Mouse (Mus musculus) erythroid progenitor cell, adult 5-6 weeks (primary cell): ENCODE measurements around the gene Fezf2. TPM values are rescaled to one million over a fixed set of nuclear protein-coding genes. Genes with fewer than 3 reads are reported as not detected.

Experiments
- ATAC-seq: replicated peaks from 2 replicates; pipeline ENCODE4 v1.8.0; 2016; ENCODE audit warnings: moderate number of reproducible peaks, mild to moderate bottlenecking, moderate TSS enrichment, inconsistent platforms; ENCODE audit not compliant: poor library complexity, low FRiP score, severe bottlenecking
- total RNA-seq, 2 experiments: library from RNA; stranded (forward) in 1 of 2; stranded (reverse) in 1 of 2; fragments of 150-400 nt in 1 of 2; fragments of 186-747, 209-891 nt in 1 of 2; gene quantifications; 2 replicates each; pipeline versions ENCODE4 v1.2.3 to v1.2.4; 2015 to 2017; ENCODE audit warnings: low replicate concordance in 2 of 2

The Fezf2 gene
- total RNA-seq (2015; ENCODE audit: low replicate concordance) (not detected in 2 replicates), total RNA-seq (2017; ENCODE audit: low replicate concordance) (not detected in 2 replicates)

- ATAC-seq: no peak
Observed at GRCm38 (mm10) chr14:12348089-12348488, at the start of gene Fezf2. Gene Fezf2, minus strand, starts transcription at chr14:12348189.

GRCm38 (mm10) chr14:12397561-12397960 is 49.6 kb upstream of the Fezf2 start:
- ATAC-seq: no peak

DNA sequence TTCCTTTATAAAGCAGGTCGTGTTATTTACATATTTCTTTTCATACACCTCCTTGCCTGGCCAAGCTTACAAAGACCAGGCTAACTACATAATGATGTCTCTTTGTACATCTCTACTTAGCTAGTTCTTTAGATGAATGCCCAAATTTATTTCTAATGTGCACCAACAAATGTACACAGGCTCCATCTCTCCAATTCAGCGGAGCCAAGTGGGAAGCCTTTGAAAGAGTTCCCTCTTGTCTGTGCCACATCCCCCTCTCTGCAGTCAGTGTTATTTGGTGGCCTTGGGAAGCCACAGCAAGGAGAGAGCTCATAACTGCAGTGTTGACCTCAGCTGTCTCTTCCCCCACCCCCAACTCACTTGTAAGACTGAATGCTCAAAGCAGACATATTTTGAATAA is 46.3 kb upstream of the Fezf2 start:
- ATAC-seq: no peak

- ATAC-seq: no peak
Observed at GRCm38 (mm10) chr14:12393271-12393861, 45.4 kb upstream of the Fezf2 start.

GRCm38 (mm10) chr14:12391167-12391566 is 43.2 kb upstream of the Fezf2 start:
- no peak for ATAC-seq

- no peak for ATAC-seq
Observed at GRCm38 (mm10) chr14:12388806-12389436, 40.9 kb upstream of the Fezf2 start.

- no peak for ATAC-seq
Observed at GRCm38 (mm10) chr14:12388192-12388795, 40.3 kb upstream of the Fezf2 start.

- ATAC-seq: no peak
Observed at GRCm38 (mm10) chr14:12387176-12387575, 39.2 kb upstream of the Fezf2 start.

DNA sequence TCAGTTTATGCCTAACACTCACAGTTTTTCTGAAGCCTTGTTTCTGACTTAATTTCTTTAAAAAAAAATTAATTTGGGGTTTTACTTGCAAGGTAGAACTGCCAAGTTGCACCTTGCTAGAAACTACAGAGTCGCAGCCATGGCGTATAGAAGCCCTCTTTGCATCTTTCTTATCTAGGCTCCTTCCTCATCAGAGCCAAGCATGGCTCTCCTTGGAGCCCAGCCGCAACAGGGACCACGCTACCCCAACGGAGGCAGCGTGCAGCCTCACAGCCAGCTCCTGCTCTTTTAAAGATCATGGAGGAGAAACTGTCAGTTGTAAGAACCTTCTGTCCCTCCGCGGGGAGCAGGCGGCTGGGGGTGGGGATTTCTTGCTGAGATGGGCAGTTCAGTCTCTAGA is 29.9 kb upstream of the Fezf2 start:
- ATAC-seq: no peak

DNA sequence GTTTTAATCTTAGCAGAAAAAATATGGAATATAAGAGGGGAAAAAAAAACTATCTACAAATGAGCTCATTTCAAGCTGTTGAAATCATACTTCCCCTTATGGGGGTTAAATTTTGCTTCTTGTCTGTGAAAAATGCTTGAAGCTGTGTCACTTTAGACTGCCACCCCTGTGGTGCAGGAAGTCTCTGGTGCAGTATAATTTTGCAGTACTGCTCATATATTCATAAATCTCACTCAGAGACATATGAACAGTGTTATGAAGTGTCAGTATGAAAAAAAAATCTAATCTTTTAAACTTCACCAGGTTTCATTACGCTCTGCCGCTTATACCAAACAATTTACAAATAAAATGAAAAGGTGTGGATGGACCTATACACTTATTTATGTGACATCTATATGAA is 29.3 kb upstream of the Fezf2 start:
- ATAC-seq: no peak

DNA sequence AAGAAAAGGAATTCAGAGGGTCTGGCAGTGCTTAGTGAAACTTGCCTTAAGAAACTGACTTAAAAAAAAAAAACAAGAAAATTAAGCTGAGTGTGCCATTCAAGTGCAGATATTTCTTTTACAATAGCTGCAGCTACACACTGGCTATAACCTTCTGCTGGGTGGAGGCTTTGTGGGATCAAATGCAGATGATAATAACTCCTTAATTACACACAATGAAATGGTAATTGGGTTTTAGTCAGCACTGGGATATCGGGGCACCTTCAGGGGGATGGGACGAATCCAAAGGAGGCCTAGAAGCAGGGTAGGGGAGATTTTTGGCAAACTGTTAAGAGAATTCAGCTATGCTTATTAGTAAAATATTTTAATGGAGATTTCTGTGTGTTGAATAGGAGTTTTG is 27.5 kb upstream of the Fezf2 start:
- ATAC-seq: no peak

GRCm38 (mm10) chr14:12350271-12350916 is 2.4 kb upstream of the Fezf2 start:
- ATAC-seq: no peak

GRCm38 (mm10) chr14:12349334-12350090 is 1.5 kb upstream of the Fezf2 start:
- no peak for ATAC-seq

- no peak for ATAC-seq
Observed at GRCm38 (mm10) chr14:12346865-12347600, 956 bp downstream of the Fezf2 start.

DNA sequence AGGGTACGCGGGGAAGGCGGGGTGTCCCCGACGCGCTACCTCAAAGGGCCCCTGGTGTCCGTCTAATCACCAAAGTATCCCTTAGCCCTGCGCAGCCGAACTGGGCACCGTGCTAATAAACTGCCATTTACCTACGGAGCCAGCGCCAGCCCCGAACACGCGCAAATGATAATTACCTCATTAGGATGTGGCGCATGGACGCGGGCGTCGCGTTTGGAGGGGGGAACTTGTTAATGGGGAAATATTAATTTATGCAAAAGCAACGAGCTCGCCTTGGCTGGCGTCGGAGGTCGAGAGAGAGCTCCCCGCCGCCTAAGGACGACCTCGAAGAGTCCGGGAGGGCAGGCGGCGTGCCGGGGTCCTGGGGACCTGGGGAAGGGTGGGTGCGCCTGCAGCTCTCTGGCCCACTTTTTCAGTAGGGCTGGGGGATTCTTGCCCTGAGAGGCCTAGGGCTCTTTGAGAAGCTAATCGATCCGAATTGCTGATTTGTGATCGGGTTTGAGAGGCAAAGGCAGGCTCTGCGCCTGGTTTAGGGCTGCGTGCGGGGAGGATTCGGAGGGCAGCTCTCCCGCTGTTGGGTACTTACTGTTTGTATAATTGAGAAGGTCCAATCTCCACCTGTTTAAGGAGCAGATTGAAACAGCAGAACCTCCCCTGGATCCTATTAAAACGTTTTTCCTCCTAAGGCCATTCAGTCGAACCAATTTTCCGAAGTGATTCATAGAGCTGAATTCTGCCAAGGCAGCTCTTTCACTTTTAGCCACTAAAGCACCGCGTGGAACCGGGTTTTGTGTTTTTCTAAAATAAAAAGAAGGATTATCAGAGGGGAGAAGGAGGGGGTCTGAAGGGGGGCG is 1.8 kb downstream of the Fezf2 start:
- ATAC-seq: no peak

DNA sequence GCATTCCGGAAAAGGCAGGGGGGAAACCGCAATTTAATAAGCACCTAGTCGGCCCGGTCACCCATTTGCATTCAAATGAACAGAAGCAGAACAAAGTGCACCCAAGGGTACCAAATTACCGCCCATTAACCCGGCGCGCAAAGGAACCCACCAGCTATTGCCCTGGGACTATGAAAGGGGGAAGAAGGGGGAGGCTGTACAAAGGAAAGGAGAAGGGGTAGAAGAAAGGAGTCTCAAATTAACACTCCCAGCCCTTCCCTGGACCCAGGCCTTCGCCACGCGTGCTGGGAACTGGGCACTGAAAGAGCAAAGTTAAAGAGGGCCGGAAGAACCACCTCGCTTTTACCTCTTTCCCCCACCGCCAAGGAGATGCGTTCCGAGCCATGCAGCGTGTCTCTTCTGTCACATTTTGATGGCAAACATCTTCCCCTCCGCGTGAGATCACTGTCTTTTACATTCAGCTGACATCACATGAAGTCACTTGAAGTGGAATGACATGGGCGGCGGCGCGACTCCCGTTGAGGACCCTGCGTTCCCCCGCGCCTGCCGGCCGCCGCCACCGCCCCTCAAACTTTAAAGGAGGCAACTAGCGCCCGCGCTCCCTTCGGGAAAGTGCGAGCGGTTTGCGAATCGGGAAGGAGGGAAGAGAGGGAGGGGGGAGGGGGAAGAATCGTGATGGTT is 2.6 kb downstream of the Fezf2 start:
- ATAC-seq: no peak

- no peak for ATAC-seq
Observed at GRCm38 (mm10) chr14:12344746-12345240, 3.2 kb downstream of the Fezf2 start.
